Mouse (Mus musculus): ENCODE results near the gene Gm11060. TPM values are rescaled to one million over a fixed set of nuclear protein-coding genes. Genes with fewer than 3 reads are reported as not detected.
A peak's percentile ranks its signal among the peaks of the same experiment; 100 is the strongest.

The Gm11060 gene
- total and polyA plus RNA-seq, 2 experiments from 2014 or later, result not detected

GRCm38 (mm10) chr2:105134296-105134695 lies 42.5 kb downstream of the Gm11060 start:
- no peak for TF ChIP-seq CTCF (IDR thresholded peaks at IDR 0.05; ENCODE audit: low read depth)
- Histone ChIP-seq H3K27ac (no peak overlapping the region), H3K36me3 (ENCODE audit: insufficient read depth, low read length) (no peaks in the 10 kb centered on the region), H3K9ac (replicated peaks; ENCODE audit: low read length) (no peak overlapping the region), H3K9me3 (ENCODE audit: low read length) (no peaks in the 10 kb centered on the region), H3K4me1 (ENCODE audit: insufficient read depth, low read length) (no peaks in the 10 kb centered on the region), H3K4me3 (ENCODE audit: low read length) (peak overlapping the region; percentile 10; the same call in 1 of the 2 replicates), H3K27me3 (ENCODE audit: insufficient read depth, low read length) (peaks cover 94% of the 10 kb centered on the region), H3K4me2 (ENCODE audit: low read depth, low read length) (0 out of 2 replicates have a peak overlapping the region, but pooled peaks have one; percentile 5)
- 1% methylated on average over 19 of the region's 19 CpGs for WGBS
- ATAC-seq (peak; percentile 82), DNase-seq (ENCODE audit: low spot score) (peak; percentile 31)

- DNase-seq (ENCODE audit: low spot score), result no peak
- WGBS, result 77% methylated on average over 7 of the region's 7 CpGs
- no peak overlapping the region for H3K4me3 ChIP-seq (ENCODE audit: low read length)
- H3K27ac ChIP-seq, result no peak overlapping the region
- no peak overlapping the region for H3K4me2 ChIP-seq (ENCODE audit: low read depth, low read length)
- peaks cover 53% of the 10 kb centered on the region for H3K27me3 ChIP-seq (ENCODE audit: insufficient read depth, low read length)
- H3K9ac ChIP-seq (replicated peaks; ENCODE audit: low read length), result no peak overlapping the region
- ATAC-seq, result no peak
- H3K4me1 ChIP-seq (ENCODE audit: insufficient read depth, low read length), result no peaks in the 10 kb centered on the region
- TF ChIP-seq CTCF (IDR thresholded peaks at IDR 0.05; ENCODE audit: low read depth), result no peak
- H3K9me3 ChIP-seq (ENCODE audit: low read length), result no peaks in the 10 kb centered on the region
- no peaks in the 10 kb centered on the region for H3K36me3 ChIP-seq (ENCODE audit: insufficient read depth, low read length)
Measured at GRCm38 (mm10) chr2:105139471-105139870, 47.7 kb downstream of the Gm11060 start.

- no peaks in the 10 kb centered on the region for H3K4me1 ChIP-seq (ENCODE audit: insufficient read depth, low read length)
- WGBS, result 66% methylated on average over 7 of the region's 7 CpGs
- H3K9me3 ChIP-seq (ENCODE audit: low read length), result no peaks in the 10 kb centered on the region
- H3K27ac ChIP-seq, result no peak overlapping the region
- H3K4me2 ChIP-seq (ENCODE audit: low read depth, low read length), result no peak overlapping the region
- TF ChIP-seq CTCF (IDR thresholded peaks at IDR 0.05; ENCODE audit: low read depth), result no peak
- peaks cover 36% of the 10 kb centered on the region for H3K27me3 ChIP-seq (ENCODE audit: insufficient read depth, low read length)
- ATAC-seq (no peak), DNase-seq (ENCODE audit: low spot score) (no peak)
- H3K9ac ChIP-seq (replicated peaks; ENCODE audit: low read length), result no peak overlapping the region
- no peak overlapping the region for H3K4me3 ChIP-seq (ENCODE audit: low read length)
- H3K36me3 ChIP-seq (ENCODE audit: insufficient read depth, low read length), result no peaks in the 10 kb centered on the region
Measured at GRCm38 (mm10) chr2:105141371-105141770, 49.6 kb downstream of the Gm11060 start.

Other genes with a start within 250 kb of the Gm11060 start
- gene Prrg4, start 242.1 kb upstream of the Gm11060 start, total RNA-seq (2014; rRNA removed), result 2.2 and 3.8 TPM in 2 replicates
- gene Prrg4, start 242.1 kb upstream of the Gm11060 start, polyA plus RNA-seq (2015; fragmentation: Nextera tagmentation; extraction: Ambion mirVana), result 1.4 and 1.6 TPM in 2 replicates
- 15.2 TPM in 1 of 2 replicates, not detected in the other for gene Ccdc73, start 224.2 kb upstream of the Gm11060 start, total RNA-seq (2014; rRNA removed)
- 3.7 and 5.2 TPM in 2 replicates for gene Ccdc73, start 224.2 kb upstream of the Gm11060 start, polyA plus RNA-seq (2015; fragmentation: Nextera tagmentation; extraction: Ambion mirVana)
- gene Eif3m, start 74.9 kb upstream of the Gm11060 start, total RNA-seq (2014; rRNA removed), result 85.0 and 85.8 TPM in 2 replicates
- 187 and 190 TPM in 2 replicates for gene Eif3m, start 74.9 kb upstream of the Gm11060 start, polyA plus RNA-seq (2015; fragmentation: Nextera tagmentation; extraction: Ambion mirVana)
- 0.32 and 1.9 TPM in 2 replicates for gene Wt1, start 34.5 kb downstream of the Gm11060 start, total RNA-seq (2014; rRNA removed)
- 0.55 and 0.56 TPM in 2 replicates for gene Wt1, start 34.5 kb downstream of the Gm11060 start, polyA plus RNA-seq (2015; fragmentation: Nextera tagmentation; extraction: Ambion mirVana)
- not detected in 2 replicates for gene Them7, start 132.3 kb downstream of the Gm11060 start, total RNA-seq (2014; rRNA removed)
- 0.11 and 0.15 TPM in 2 replicates for gene Them7, start 132.3 kb downstream of the Gm11060 start, polyA plus RNA-seq (2015; fragmentation: Nextera tagmentation; extraction: Ambion mirVana)

All from hindbrain, postnatal 0 days (tissue).